Mouse (Mus musculus): ENCODE measurements around the gene Pdzrn3. TPM values are rescaled to one million over a fixed set of nuclear protein-coding genes. Genes with fewer than 3 reads are reported as not detected.

The Pdzrn3 gene
- polyA plus RNA-seq, 1 experiment, result 1.9 TPM

- TF ChIP-seq POLR2A (IDR thresholded peaks at IDR 0.05; ENCODE audit: borderline replicate concordance, insufficient read depth, low read length), result no peak
- TF ChIP-seq CTCF (IDR thresholded peaks at IDR 0.05; ENCODE audit: borderline replicate concordance, insufficient read depth, low read depth, low read length), result no peak
- Histone ChIP-seq H3K27ac (ENCODE audit: insufficient read depth, low read length) (no peak overlapping the region), H3K4me1 (ENCODE audit: control insufficient read depth, insufficient read depth, low read length) (no peaks in the 10 kb centered on the region), H3K27me3 (ENCODE audit: control insufficient read depth, insufficient read depth, low read length) (no peaks in the 10 kb centered on the region), H3K4me3 (replicated peaks; ENCODE audit: insufficient read depth, low read depth, low read length) (no peak overlapping the region)
- DNase-seq, result no peak
- WGBS, result 92% methylated on average over 4 of the region's 4 CpGs
Measured at GRCm38 (mm10) chr6:101246137-101246536, 131.6 kb downstream of the Pdzrn3 start.

GRCm38 (mm10) chr6:101244355-101244754 lies 133.3 kb downstream of the Pdzrn3 start:
- Histone ChIP-seq H3K27me3 (ENCODE audit: control insufficient read depth, insufficient read depth, low read length) (no peaks in the 10 kb centered on the region), H3K27ac (ENCODE audit: insufficient read depth, low read length) (no peak overlapping the region), H3K4me3 (replicated peaks; ENCODE audit: insufficient read depth, low read depth, low read length) (no peak overlapping the region), H3K4me1 (ENCODE audit: control insufficient read depth, insufficient read depth, low read length) (no peaks in the 10 kb centered on the region)
- DNase-seq, result no peak
- WGBS, result 85% methylated on average over 3 of the region's 3 CpGs
- TF ChIP-seq CTCF (IDR thresholded peaks at IDR 0.05; ENCODE audit: borderline replicate concordance, insufficient read depth, low read depth, low read length) (no peak), POLR2A (IDR thresholded peaks at IDR 0.05; ENCODE audit: borderline replicate concordance, insufficient read depth, low read length) (no peak)

- no peak overlapping the region for H3K27ac ChIP-seq (ENCODE audit: insufficient read depth, low read length)
- no peaks in the 10 kb centered on the region for H3K27me3 ChIP-seq (ENCODE audit: control insufficient read depth, insufficient read depth, low read length)
- WGBS, result 88% methylated on average over 7 of the region's 7 CpGs
- no peak for DNase-seq
- no peak overlapping the region for H3K4me3 ChIP-seq (replicated peaks; ENCODE audit: insufficient read depth, low read depth, low read length)
- no peak for TF ChIP-seq CTCF (IDR thresholded peaks at IDR 0.05; ENCODE audit: borderline replicate concordance, insufficient read depth, low read depth, low read length)
- no peak for TF ChIP-seq POLR2A (IDR thresholded peaks at IDR 0.05; ENCODE audit: borderline replicate concordance, insufficient read depth, low read length)
- H3K4me1 ChIP-seq (ENCODE audit: control insufficient read depth, insufficient read depth, low read length), result no peaks in the 10 kb centered on the region
Measured at GRCm38 (mm10) chr6:101243189-101243815, 134.4 kb downstream of the Pdzrn3 start.

GRCm38 (mm10) chr6:101236641-101237246 lies 141.0 kb downstream of the Pdzrn3 start:
- H3K27ac ChIP-seq (ENCODE audit: insufficient read depth, low read length), result no peak overlapping the region
- H3K27me3 ChIP-seq (ENCODE audit: control insufficient read depth, insufficient read depth, low read length), result no peaks in the 10 kb centered on the region
- H3K4me1 ChIP-seq (ENCODE audit: control insufficient read depth, insufficient read depth, low read length), result peaks cover 3% of the 10 kb centered on the region; the same call in 1 of the 2 replicates
- no peak for DNase-seq
- WGBS, result 74% methylated on average over 5 of the region's 5 CpGs
- no peak for TF ChIP-seq CTCF (IDR thresholded peaks at IDR 0.05; ENCODE audit: borderline replicate concordance, insufficient read depth, low read depth, low read length)
- no peak for TF ChIP-seq POLR2A (IDR thresholded peaks at IDR 0.05; ENCODE audit: borderline replicate concordance, insufficient read depth, low read length)
- no peak overlapping the region for H3K4me3 ChIP-seq (replicated peaks; ENCODE audit: insufficient read depth, low read depth, low read length)

GRCm38 (mm10) chr6:101236230-101236629 lies 141.5 kb downstream of the Pdzrn3 start:
- 79% methylated on average over 7 of the region's 7 CpGs for WGBS
- no peak for DNase-seq
- no peak overlapping the region for H3K27ac ChIP-seq (ENCODE audit: insufficient read depth, low read length)
- no peak overlapping the region for H3K4me3 ChIP-seq (replicated peaks; ENCODE audit: insufficient read depth, low read depth, low read length)
- no peaks in the 10 kb centered on the region for H3K27me3 ChIP-seq (ENCODE audit: control insufficient read depth, insufficient read depth, low read length)
- TF ChIP-seq POLR2A (IDR thresholded peaks at IDR 0.05; ENCODE audit: borderline replicate concordance, insufficient read depth, low read length) (no peak), CTCF (IDR thresholded peaks at IDR 0.05; ENCODE audit: borderline replicate concordance, insufficient read depth, low read depth, low read length) (no peak)
- peaks cover 3% of the 10 kb centered on the region; the same call in 1 of the 2 replicates for H3K4me1 ChIP-seq (ENCODE audit: control insufficient read depth, insufficient read depth, low read length)

- H3K27ac ChIP-seq (ENCODE audit: insufficient read depth, low read length), result no peak overlapping the region
- 71% methylated on average over 10 of the region's 10 CpGs for WGBS
- no peak for DNase-seq
- no peaks in the 10 kb centered on the region for H3K27me3 ChIP-seq (ENCODE audit: control insufficient read depth, insufficient read depth, low read length)
- H3K4me3 ChIP-seq (replicated peaks; ENCODE audit: insufficient read depth, low read depth, low read length), result no peak overlapping the region
- peaks cover 3% of the 10 kb centered on the region; the same call in 1 of the 2 replicates for H3K4me1 ChIP-seq (ENCODE audit: control insufficient read depth, insufficient read depth, low read length)
- TF ChIP-seq CTCF (IDR thresholded peaks at IDR 0.05; ENCODE audit: borderline replicate concordance, insufficient read depth, low read depth, low read length) (no peak), POLR2A (IDR thresholded peaks at IDR 0.05; ENCODE audit: borderline replicate concordance, insufficient read depth, low read length) (no peak)
Measured at GRCm38 (mm10) chr6:101234349-101234748, 143.3 kb downstream of the Pdzrn3 start.

- Histone ChIP-seq H3K4me1 (ENCODE audit: control insufficient read depth, insufficient read depth, low read length) (peaks cover 3% of the 10 kb centered on the region; the same call in 1 of the 2 replicates), H3K4me3 (replicated peaks; ENCODE audit: insufficient read depth, low read depth, low read length) (no peak overlapping the region), H3K27ac (ENCODE audit: insufficient read depth, low read length) (no peak overlapping the region), H3K27me3 (ENCODE audit: control insufficient read depth, insufficient read depth, low read length) (no peaks in the 10 kb centered on the region)
- DNase-seq, result peak; percentile 30 to 51
- 7% methylated on average over 6 of the region's 6 CpGs for WGBS
- no peak for TF ChIP-seq CTCF (IDR thresholded peaks at IDR 0.05; ENCODE audit: borderline replicate concordance, insufficient read depth, low read depth, low read length)
- TF ChIP-seq POLR2A (IDR thresholded peaks at IDR 0.05; ENCODE audit: borderline replicate concordance, insufficient read depth, low read length), result no peak
Measured at GRCm38 (mm10) chr6:101233680-101234079, 144.0 kb downstream of the Pdzrn3 start.

GRCm38 (mm10) chr6:101227294-101227855 lies 150.3 kb downstream of the Pdzrn3 start:
- WGBS, result 37% methylated on average over 8 of the region's 8 CpGs
- no peak for TF ChIP-seq POLR2A (IDR thresholded peaks at IDR 0.05; ENCODE audit: borderline replicate concordance, insufficient read depth, low read length)
- TF ChIP-seq CTCF (IDR thresholded peaks at IDR 0.05; ENCODE audit: borderline replicate concordance, insufficient read depth, low read depth, low read length), result no peak
- no peak overlapping the region for H3K27ac ChIP-seq (ENCODE audit: insufficient read depth, low read length)
- no peaks in the 10 kb centered on the region for H3K4me1 ChIP-seq (ENCODE audit: control insufficient read depth, insufficient read depth, low read length)
- H3K4me3 ChIP-seq (replicated peaks; ENCODE audit: insufficient read depth, low read depth, low read length), result no peak overlapping the region
- no peaks in the 10 kb centered on the region for H3K27me3 ChIP-seq (ENCODE audit: control insufficient read depth, insufficient read depth, low read length)
- DNase-seq, result no peak
